Mouse (Mus musculus) embryonic facial prominence, embryonic 12.5 days (tissue): ENCODE results near the gene Naa80. TPM values are rescaled to one million over a fixed set of nuclear protein-coding genes. Genes with fewer than 3 reads are reported as not detected.
A peak's percentile ranks its signal among the peaks of the same experiment; 100 is the strongest.

Experiments
- ATAC-seq: fragments of 200-750 bp; cut with Nextera tagmentation; 2 replicates; pipeline ENCODE4 v1.8.0; 2017; ENCODE audit not compliant: insufficient number of reproducible peaks, insufficient read depth, low FRiP score, low TSS enrichment
- H3K27ac ChIP-seq: fragments of 300-500 bp; sonication (generic); 2 replicates; pipeline ENCODE4 v1.5.1; 2016; ENCODE audit warnings: mild to moderate bottlenecking
- H3K27me3 ChIP-seq: fragments of 300-500 bp; sonication (generic); 2 replicates; pipeline ENCODE4 v1.6.1; 2016; ENCODE audit warnings: mild to moderate bottlenecking, moderate library complexity
- H3K36me3 ChIP-seq: fragments of 300-500 bp; sonication (generic); 2 replicates; pipeline ENCODE4 v1.6.1; 2016; ENCODE audit warnings: mild to moderate bottlenecking
- H3K4me1 ChIP-seq: fragments of 300-500 bp; sonication (generic); 2 replicates; pipeline ENCODE4 v1.6.1; 2016
- H3K4me2 ChIP-seq: fragments of 300-500 bp; sonication (generic); replicated peaks from 2 replicates; pipeline ENCODE4 v1.6.1; 2016; ENCODE audit warnings: mild to moderate bottlenecking, moderate library complexity
- H3K4me3 ChIP-seq: fragments of 300-500 bp; sonication (generic); 2 replicates; pipeline ENCODE4 v1.5.1; 2016; ENCODE audit warnings: mild to moderate bottlenecking
- H3K9ac ChIP-seq: fragments of 300-500 bp; sonication (generic); 2 replicates; pipeline ENCODE4 v1.6.1; 2016; ENCODE audit warnings: mild to moderate bottlenecking, moderate library complexity
- H3K9me3 ChIP-seq: fragments of 300-500 bp; sonication (generic); 2 replicates; pipeline ENCODE4 v1.6.1; 2016; ENCODE audit warnings: mild to moderate bottlenecking, moderate library complexity
- WGBS: fragments of 180-500 bp; shearing (Covaris S2); methylation state at CpG from one replicate; pipeline ENCODE4 v1.1.7; 2016; 5-methylcytosine and 5-hydroxymethylcytosine counted together
- polyA plus RNA-seq: library from polyadenylated mRNA; unstranded; fragments of >200 nt; fragmentation: Nextera tagmentation; extraction: Ambion mirVana; gene quantifications from 2 replicates; pipeline ENCODE4 v1.2.1, GENCODE M21; 2016

Gene Naa80
- polyA plus RNA-seq, 1 experiment from 2014 or later = 15.4 TPM

- H3K27me3 ChIP-seq = no peaks in the 10 kb centered on the region
Observed at GRCm38 (mm10) chr9:107612191-107612944, 33.7 kb downstream of the Naa80 start.

DNA sequence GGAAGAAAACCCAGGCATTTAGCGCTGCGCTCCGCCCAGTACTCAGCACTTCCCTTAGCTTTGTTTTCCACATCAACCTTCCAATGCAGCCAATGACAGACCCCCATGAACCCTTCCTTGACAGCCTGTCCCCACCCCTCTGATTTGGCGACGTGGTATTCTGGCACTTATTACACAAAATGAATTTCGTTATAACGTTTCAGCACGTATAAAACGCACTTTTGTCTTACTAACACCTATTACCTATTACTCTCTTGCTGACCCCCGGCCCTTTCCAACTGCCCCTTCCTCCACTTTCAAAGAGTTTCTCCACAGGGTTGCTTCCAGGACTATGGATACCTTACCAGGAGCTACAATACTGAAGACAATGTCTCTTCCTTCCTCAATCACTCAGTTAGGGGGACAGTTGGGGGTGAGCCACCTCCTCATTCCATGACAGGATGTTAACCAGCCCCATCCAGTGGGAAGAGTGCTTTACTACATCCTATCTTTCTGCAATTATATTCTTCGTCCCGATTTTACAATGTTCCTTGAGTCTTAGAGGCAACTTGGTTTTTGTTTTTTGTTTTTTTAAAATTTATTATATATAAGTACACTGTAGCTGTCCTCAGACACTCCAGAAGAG is 34.4 kb downstream of the Naa80 start:
- Histone ChIP-seq H3K27ac (peak overlapping the region; percentile 95), H3K9me3 (no peaks in the 10 kb centered on the region), H3K27me3 (no peaks in the 10 kb centered on the region), H3K9ac (peak overlapping the region; percentile 73; the same call in 1 of the 2 replicates), H3K4me2 (peak overlapping the region; percentile 70), H3K4me1 (peaks cover 24% of the 10 kb centered on the region), H3K4me3 (peak overlapping the region; percentile 35; the same call in 1 of the 2 replicates), H3K36me3 (peaks cover 38% of the 10 kb centered on the region)
- WGBS = 14% methylated on average over 12 of the region's 12 CpGs
- peak; percentile 4; the same call in 1 of the 2 replicates for ATAC-seq

More at GRCm38 (mm10) chr9:107612191-107612944, 33.7 kb downstream of the Naa80 start:
- H3K27ac ChIP-seq = peak overlapping the region; percentile 95
- peaks cover 34% of the 10 kb centered on the region for H3K36me3 ChIP-seq
- peak overlapping the region; percentile 35 for H3K4me3 ChIP-seq
- H3K9ac ChIP-seq = peak overlapping the region; percentile 73
- H3K4me2 ChIP-seq = peak overlapping the region; percentile 70
- no peaks in the 10 kb centered on the region for H3K9me3 ChIP-seq
- peak; percentile 89 for ATAC-seq
- H3K4me1 ChIP-seq = peaks cover 30% of the 10 kb centered on the region
- WGBS = 4% methylated on average over 36 of the region's 48 CpGs

DNA sequence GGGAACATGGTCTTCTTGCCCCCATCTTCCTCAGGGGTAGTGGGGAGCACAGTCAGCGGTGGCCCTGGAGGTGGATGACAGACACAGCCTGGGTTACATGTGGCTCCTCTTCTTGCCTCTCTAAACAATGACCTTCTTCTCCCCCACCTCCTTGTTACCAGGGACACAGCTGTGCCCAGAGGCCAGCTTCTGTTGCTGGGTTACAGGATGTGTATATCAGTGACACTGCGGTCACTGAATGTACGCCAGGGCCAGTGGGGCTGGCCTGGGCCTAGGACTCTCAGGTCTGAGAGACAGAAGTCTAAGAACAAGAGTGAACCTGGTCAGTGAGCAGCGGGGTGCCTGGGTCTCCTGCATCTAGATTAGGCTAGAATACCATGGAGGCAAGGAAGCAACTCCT is 36.3 kb downstream of the Naa80 start:
- Histone ChIP-seq H3K4me3 (no peak overlapping the region), H3K27ac (no peak overlapping the region), H3K9ac (no peak overlapping the region), H3K27me3 (no peaks in the 10 kb centered on the region), H3K4me1 (peaks cover 11% of the 10 kb centered on the region), H3K9me3 (no peaks in the 10 kb centered on the region), H3K36me3 (peaks cover 58% of the 10 kb centered on the region), H3K4me2 (no peak overlapping the region)
- no peak for ATAC-seq
- WGBS = 61% methylated on average over 4 of the region's 4 CpGs

DNA sequence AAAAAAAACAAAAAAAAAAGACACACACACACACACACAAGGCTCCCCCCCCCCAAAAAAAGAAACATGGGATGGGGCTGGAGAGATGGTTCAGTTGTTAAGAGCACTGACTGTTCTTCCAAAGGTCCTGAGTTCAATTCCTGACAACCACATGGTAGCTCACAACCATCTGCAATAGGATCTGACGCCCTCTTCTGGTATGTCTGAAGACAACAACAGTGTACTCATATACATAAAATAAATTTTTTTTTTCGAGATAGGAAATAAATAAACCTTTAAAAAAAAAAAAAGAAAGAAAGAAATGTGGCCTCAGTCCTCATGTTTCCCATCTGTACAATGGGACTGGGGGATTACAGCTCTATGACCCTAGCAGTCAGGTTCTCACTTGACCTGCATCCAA is 38.8 kb downstream of the Naa80 start:
- peaks cover 74% of the 10 kb centered on the region for H3K36me3 ChIP-seq
- no peak overlapping the region for H3K4me2 ChIP-seq
- peaks cover 4% of the 10 kb centered on the region; the same call in 1 of the 2 replicates for H3K4me1 ChIP-seq
- H3K4me3 ChIP-seq = no peak overlapping the region
- ATAC-seq = no peak
- H3K27me3 ChIP-seq = no peaks in the 10 kb centered on the region
- no peaks in the 10 kb centered on the region for H3K9me3 ChIP-seq
- WGBS = 80% methylated on average over 2 of the region's 2 CpGs
- H3K27ac ChIP-seq = no peak overlapping the region
- H3K9ac ChIP-seq = no peak overlapping the region

DNA sequence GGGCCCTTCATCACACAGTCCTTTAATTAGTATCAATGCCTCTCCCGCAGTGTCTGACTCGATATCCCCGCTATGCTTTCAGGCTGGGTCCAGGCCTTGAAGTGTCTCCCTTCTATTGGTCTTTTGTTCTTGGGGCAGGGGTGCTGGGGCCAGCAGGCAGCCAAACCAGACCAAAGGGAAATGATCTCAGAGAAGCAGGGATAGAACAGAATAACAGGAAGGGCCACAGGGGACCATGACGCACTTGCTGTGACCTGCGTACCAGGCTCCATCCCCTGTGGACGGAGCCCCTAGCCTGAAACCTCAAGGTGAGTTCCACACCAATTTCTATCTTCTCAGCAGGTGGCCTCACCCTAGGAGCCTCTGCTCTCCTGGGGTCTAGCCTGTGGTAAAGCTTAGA is 39.4 kb downstream of the Naa80 start:
- Histone ChIP-seq H3K9me3 (no peaks in the 10 kb centered on the region), H3K27me3 (no peaks in the 10 kb centered on the region), H3K4me2 (no peak overlapping the region), H3K4me1 (peaks cover 2% of the 10 kb centered on the region; the same call in 1 of the 2 replicates), H3K4me3 (no peak overlapping the region), H3K27ac (0 out of 2 replicates have a peak overlapping the region, but pooled peaks have one; percentile 23), H3K9ac (no peak overlapping the region), H3K36me3 (peaks cover 78% of the 10 kb centered on the region)
- no peak for ATAC-seq
- WGBS = 86% methylated on average over 6 of the region's 6 CpGs

DNA sequence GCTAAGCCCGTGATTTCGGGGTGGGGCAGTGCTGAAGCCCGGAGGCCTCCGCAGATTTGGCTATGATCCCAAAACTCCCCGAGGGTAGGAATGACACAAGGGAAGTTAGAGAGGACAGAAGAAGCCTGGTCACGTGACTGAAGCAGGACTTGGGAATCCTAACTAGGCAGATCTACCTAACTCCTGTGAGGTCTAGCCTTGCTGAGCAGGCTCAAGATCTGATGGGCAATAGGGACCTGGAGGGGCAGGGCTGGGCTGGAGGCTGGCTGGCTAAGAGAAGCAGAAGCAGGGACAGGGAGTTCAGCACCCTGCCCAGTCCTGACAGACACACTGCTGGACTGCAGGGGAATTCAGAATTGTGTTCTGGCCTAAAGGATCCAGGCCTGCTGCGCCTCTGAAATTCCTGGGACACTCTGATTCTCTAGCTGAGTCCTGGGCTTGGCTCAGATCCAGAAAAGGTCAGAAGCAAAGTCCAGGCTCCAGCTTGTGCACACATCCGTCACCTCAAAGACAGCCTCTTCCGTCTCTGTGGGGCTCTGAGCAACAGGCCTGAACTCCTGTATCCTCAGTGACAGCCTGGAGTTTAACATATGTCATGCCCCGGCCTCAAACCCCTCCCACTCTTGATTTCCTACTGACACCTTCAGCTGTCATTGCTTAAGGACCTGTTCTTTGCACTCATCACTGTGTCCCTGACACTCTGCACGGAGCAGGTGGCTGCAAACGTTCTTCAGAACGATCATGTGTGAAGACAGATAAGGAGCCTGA is 40.3 kb downstream of the Naa80 start:
- Histone ChIP-seq H3K4me3 (no peak overlapping the region), H3K9me3 (no peaks in the 10 kb centered on the region), H3K4me2 (no peak overlapping the region), H3K27ac (0 out of 2 replicates have a peak overlapping the region, but pooled peaks have one; percentile 17), H3K9ac (no peak overlapping the region), H3K36me3 (peaks cover 79% of the 10 kb centered on the region), H3K4me1 (no peaks in the 10 kb centered on the region), H3K27me3 (no peaks in the 10 kb centered on the region)
- no peak for ATAC-seq
- WGBS = 74% methylated on average over 13 of the region's 13 CpGs

GRCm38 (mm10) chr9:107619546-107619879 is 40.8 kb downstream of the Naa80 start:
- ATAC-seq = no peak
- Histone ChIP-seq H3K4me1 (no peaks in the 10 kb centered on the region), H3K36me3 (peaks cover 80% of the 10 kb centered on the region), H3K27me3 (no peaks in the 10 kb centered on the region), H3K4me3 (no peak overlapping the region), H3K9me3 (no peaks in the 10 kb centered on the region), H3K9ac (no peak overlapping the region), H3K4me2 (no peak overlapping the region), H3K27ac (no peak overlapping the region)
- 88% methylated on average over 13 of the region's 13 CpGs for WGBS

GRCm38 (mm10) chr9:107620954-107621353 is 42.3 kb downstream of the Naa80 start:
- no peak for ATAC-seq
- no peak overlapping the region for H3K27ac ChIP-seq
- H3K4me3 ChIP-seq = no peak overlapping the region
- H3K9ac ChIP-seq = no peak overlapping the region
- H3K4me1 ChIP-seq = peaks cover under 1% of the 10 kb centered on the region
- no peaks in the 10 kb centered on the region for H3K9me3 ChIP-seq
- H3K27me3 ChIP-seq = no peaks in the 10 kb centered on the region
- H3K4me2 ChIP-seq = no peak overlapping the region
- H3K36me3 ChIP-seq = peaks cover 76% of the 10 kb centered on the region

DNA sequence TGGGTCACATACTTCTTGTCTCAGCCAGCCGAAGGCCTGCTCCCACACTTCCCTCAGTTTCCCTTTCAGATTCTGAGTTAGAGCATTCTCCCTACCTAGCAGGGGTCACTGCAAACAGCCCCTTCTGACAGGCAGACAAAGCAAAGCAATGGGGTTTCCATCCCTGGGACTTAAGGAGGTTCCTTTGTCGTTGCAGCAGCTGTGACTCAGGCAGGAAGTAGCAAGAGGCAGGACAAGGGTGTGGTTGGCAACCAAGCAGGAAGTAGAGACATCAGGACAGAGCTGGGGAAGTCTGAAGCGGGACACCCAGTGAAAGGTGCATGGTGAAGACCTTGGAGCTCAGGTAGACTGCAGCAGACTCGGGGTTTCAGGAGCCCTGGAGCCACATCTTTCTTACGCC is 45.9 kb downstream of the Naa80 start:
- no peaks in the 10 kb centered on the region for H3K9me3 ChIP-seq
- H3K9ac ChIP-seq = no peak overlapping the region
- 72% methylated on average over 5 of the region's 5 CpGs for WGBS
- H3K27ac ChIP-seq = no peak overlapping the region; the same call in 1 of the 2 replicates
- H3K4me2 ChIP-seq = no peak overlapping the region
- no peaks in the 10 kb centered on the region for H3K27me3 ChIP-seq
- peaks cover 52% of the 10 kb centered on the region for H3K36me3 ChIP-seq
- peaks cover 36% of the 10 kb centered on the region for H3K4me1 ChIP-seq
- ATAC-seq = no peak
- no peak overlapping the region for H3K4me3 ChIP-seq

DNA sequence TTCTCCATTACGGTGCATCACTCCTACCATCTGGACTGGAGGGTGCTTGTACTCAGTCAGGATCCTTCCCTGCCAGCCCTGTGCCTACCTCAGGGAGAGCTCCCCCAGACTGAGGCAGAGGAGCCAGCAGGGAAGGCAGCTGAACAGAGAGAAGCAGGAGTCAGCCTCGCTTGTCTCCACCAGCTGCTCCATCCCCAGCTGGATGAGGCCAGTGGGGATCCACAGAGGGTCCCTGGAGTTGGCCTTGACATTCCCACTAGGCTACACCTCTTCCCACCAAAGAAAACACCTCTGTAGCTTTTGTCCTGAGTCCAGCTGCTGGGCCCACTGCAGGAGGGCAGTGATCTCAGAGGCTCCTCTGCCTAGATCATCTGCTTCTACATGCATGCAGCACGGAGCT is 46.3 kb downstream of the Naa80 start:
- no peak overlapping the region for H3K4me3 ChIP-seq
- peaks cover 48% of the 10 kb centered on the region for H3K36me3 ChIP-seq
- no peak for ATAC-seq
- H3K27ac ChIP-seq = peak overlapping the region; percentile 7; the same call in 1 of the 2 replicates
- H3K9me3 ChIP-seq = no peaks in the 10 kb centered on the region
- H3K4me2 ChIP-seq = no peak overlapping the region
- H3K9ac ChIP-seq = no peak overlapping the region; the same call in 1 of the 2 replicates
- H3K27me3 ChIP-seq = no peaks in the 10 kb centered on the region
- peaks cover 40% of the 10 kb centered on the region for H3K4me1 ChIP-seq
- WGBS = 88% methylated on average over 3 of the region's 3 CpGs

GRCm38 (mm10) chr9:107625351-107626128 is 46.9 kb downstream of the Naa80 start:
- 89% methylated on average over 12 of the region's 12 CpGs for WGBS
- Histone ChIP-seq H3K9ac (no peak overlapping the region; the same call in 1 of the 2 replicates), H3K27ac (peak overlapping the region; percentile 7; the same call in 1 of the 2 replicates), H3K4me1 (peaks cover 46% of the 10 kb centered on the region), H3K36me3 (peaks cover 42% of the 10 kb centered on the region), H3K9me3 (no peaks in the 10 kb centered on the region), H3K4me3 (no peak overlapping the region), H3K27me3 (no peaks in the 10 kb centered on the region), H3K4me2 (no peak overlapping the region)
- ATAC-seq = no peak
